Mouse (Mus musculus) forebrain, embryonic 11.5 days (tissue): ENCODE results near the gene Sdcbp2. TPM values are rescaled to one million over a fixed set of nuclear protein-coding genes. Genes with fewer than 3 reads are reported as not detected.
A peak's percentile ranks its signal among the peaks of the same experiment; 100 is the strongest.

Source experiments
- ATAC-seq: fragments of 200-750 bp; cut with Nextera tagmentation; replicated peaks from 2 replicates; pipeline ENCODE4 v1.8.0; 2017; ENCODE audit warnings: moderate TSS enrichment; ENCODE audit not compliant: low FRiP score
- DNase-seq: peaks from one replicate; pipeline ENCODE4 v3.0.0-alpha.2; 2017; ENCODE audit warnings: low spot score
- H3K27ac ChIP-seq: fragments of 300-500 bp; sonication (generic); 2 replicates; pipeline ENCODE4 v1.5.1; 2014; ENCODE audit warnings: low read depth, low read length
- H3K27me3 ChIP-seq: fragments of 300-500 bp; sonication (generic); 2 replicates; pipeline ENCODE4 v1.6.1; 2014; ENCODE audit warnings: mild to moderate bottlenecking, low read length, mixed read lengths; ENCODE audit not compliant: control insufficient read depth, insufficient read depth
- H3K36me3 ChIP-seq: fragments of 300-500 bp; sonication (generic); 2 replicates; pipeline ENCODE4 v1.6.1; 2014; ENCODE audit warnings: mild to moderate bottlenecking, low read length, moderate library complexity, mixed read lengths; ENCODE audit not compliant: control insufficient read depth, insufficient read depth
- H3K4me1 ChIP-seq: fragments of 300-500 bp; sonication (generic); replicated peaks from 2 replicates; pipeline ENCODE4 v1.6.1; 2014; ENCODE audit warnings: low read length, mixed read lengths; ENCODE audit not compliant: control insufficient read depth, insufficient read depth
- H3K4me2 ChIP-seq: fragments of 300-500 bp; sonication (generic); 2 replicates; pipeline ENCODE4 v1.6.1; 2014; ENCODE audit warnings: low read depth, mild to moderate bottlenecking, low read length, moderate library complexity, mixed read lengths; ENCODE audit not compliant: severe bottlenecking
- H3K4me3 ChIP-seq: fragments of 300-500 bp; sonication (generic); 2 replicates; pipeline ENCODE4 v1.5.1; 2014; ENCODE audit warnings: low read depth, low read length
- H3K9ac ChIP-seq: fragments of 300-500 bp; sonication (generic); 2 replicates; pipeline ENCODE4 v1.6.1; 2014; ENCODE audit warnings: low read length
- H3K9me3 ChIP-seq: fragments of 300-500 bp; sonication (generic); 2 replicates; pipeline ENCODE4 v1.6.1; 2016; ENCODE audit warnings: low read length, mixed read lengths; ENCODE audit not compliant: control insufficient read depth
- WGBS: fragments of 180-500 bp; shearing (Covaris S2); extraction: QIAGEN DNeasy Blood & Tissue Kit; methylation state at CpG from one replicate; pipeline ENCODE4 v1.1.7; 2014; 5-methylcytosine and 5-hydroxymethylcytosine counted together
- polyA plus RNA-seq: library from polyadenylated mRNA; unstranded; fragments of >200 nt; fragmentation: Nextera tagmentation; extraction: Ambion mirVana; gene quantifications from 2 replicates; pipeline ENCODE4 v1.2.1, GENCODE M21; 2014

Sdcbp2 gene
- polyA plus RNA-seq, 1 experiment from 2014 or later, result 0.44 TPM

DNA sequence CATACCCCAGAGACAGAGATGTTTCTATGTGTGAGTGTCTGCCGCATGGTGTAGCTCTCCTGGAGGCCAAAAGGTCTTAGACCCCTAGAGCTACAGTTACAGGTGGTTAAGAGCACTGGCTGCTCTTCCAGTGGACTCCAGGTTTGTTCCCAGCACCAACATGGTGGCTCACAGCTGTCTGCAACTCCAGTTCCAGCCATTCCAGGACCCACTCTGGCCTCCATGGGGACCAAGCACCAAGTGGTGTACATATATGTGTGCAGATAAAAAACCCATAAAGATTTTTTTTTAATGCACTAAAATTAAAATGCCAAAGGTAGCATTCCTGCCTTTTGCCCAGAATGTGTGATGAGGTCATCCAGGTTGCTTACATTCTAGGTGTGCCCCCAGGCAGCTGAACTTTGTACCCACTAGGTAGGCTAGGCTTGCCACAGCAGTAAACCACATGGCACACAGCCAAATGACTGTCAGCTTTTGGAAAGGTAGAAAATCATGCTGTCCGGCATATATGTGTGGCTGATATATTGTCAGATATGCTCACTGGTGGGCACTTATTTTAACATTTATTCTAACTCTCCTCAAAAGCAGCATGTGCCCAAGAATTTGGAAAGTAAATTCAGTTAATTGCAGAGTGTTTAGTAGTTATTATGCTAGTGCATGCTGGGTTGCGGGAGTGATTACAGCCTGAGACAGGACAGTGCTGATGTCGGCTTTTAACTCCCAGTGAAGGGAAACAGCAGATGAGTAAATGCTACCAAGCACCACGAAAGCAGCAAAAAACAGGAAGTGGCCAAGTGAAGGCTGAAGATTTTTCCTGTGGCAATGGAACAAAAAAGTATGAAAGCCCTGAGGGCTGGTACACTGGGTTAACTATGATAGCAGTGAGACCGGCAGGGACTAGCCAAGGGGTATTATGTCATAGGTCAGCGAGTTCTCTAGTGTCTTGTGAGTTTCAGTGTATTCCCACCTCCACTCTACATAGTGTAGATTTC lies 9.2 kb upstream of the Sdcbp2 start:
- DNase-seq (no peak), ATAC-seq (no peak)
- Histone ChIP-seq H3K27me3 (no peaks in the 10 kb centered on the region), H3K27ac (no peak overlapping the region), H3K4me2 (no peak overlapping the region), H3K9me3 (no peaks in the 10 kb centered on the region), H3K4me1 (no peaks in the 10 kb centered on the region), H3K9ac (no peak overlapping the region), H3K36me3 (peaks cover 2% of the 10 kb centered on the region), H3K4me3 (no peak overlapping the region)
- WGBS, result 92% methylated on average over 7 of the region's 7 CpGs

GRCm38 (mm10) chr2:151564006-151564405 lies 8.4 kb upstream of the Sdcbp2 start:
- 85% methylated on average over 1 of the region's 1 CpGs for WGBS
- Histone ChIP-seq H3K27ac (no peak overlapping the region), H3K27me3 (no peaks in the 10 kb centered on the region), H3K9me3 (no peaks in the 10 kb centered on the region), H3K36me3 (peaks cover 2% of the 10 kb centered on the region), H3K4me2 (no peak overlapping the region), H3K9ac (no peak overlapping the region), H3K4me3 (no peak overlapping the region), H3K4me1 (no peaks in the 10 kb centered on the region)
- ATAC-seq (no peak), DNase-seq (no peak)

DNA sequence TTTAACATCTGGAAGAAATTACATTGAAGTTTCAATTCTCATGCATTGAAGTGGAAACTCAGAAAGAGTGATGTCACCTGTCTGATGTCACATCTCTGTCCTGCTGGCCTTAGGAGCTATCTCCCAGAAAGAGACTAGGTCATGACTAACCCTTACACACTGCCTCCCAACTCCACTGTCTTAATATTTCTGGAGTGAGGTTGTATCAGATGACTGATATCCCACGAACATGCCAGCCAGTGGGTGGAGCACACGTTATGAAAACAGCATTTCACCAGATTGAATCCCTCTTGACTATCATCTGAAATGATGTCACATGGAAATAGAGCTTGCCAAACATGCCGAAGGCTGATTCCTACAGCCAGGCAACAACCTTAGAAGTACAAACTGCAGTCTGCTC lies 7.4 kb upstream of the Sdcbp2 start:
- H3K4me1 ChIP-seq, result no peaks in the 10 kb centered on the region
- WGBS, result 85% methylated on average over 3 of the region's 3 CpGs
- ATAC-seq, result no peak
- no peak overlapping the region for H3K4me2 ChIP-seq
- no peaks in the 10 kb centered on the region; the same call in none of the 2 replicates for H3K36me3 ChIP-seq
- no peak overlapping the region for H3K9ac ChIP-seq
- DNase-seq, result no peak
- no peaks in the 10 kb centered on the region for H3K9me3 ChIP-seq
- H3K27me3 ChIP-seq, result no peaks in the 10 kb centered on the region
- H3K27ac ChIP-seq, result no peak overlapping the region
- no peak overlapping the region for H3K4me3 ChIP-seq

- H3K27me3 ChIP-seq, result no peaks in the 10 kb centered on the region
- no peaks in the 10 kb centered on the region for H3K9me3 ChIP-seq
- DNase-seq (no peak), ATAC-seq (no peak)
- no peaks in the 10 kb centered on the region for H3K4me1 ChIP-seq
- no peak overlapping the region for H3K4me3 ChIP-seq
- no peak overlapping the region for H3K4me2 ChIP-seq
- no peak overlapping the region for H3K9ac ChIP-seq
- H3K36me3 ChIP-seq, result no peaks in the 10 kb centered on the region; the same call in 1 of the 2 replicates
- H3K27ac ChIP-seq, result no peak overlapping the region
- 88% methylated on average over 6 of the region's 6 CpGs for WGBS
Observed at GRCm38 (mm10) chr2:151566856-151567255, 5.6 kb upstream of the Sdcbp2 start.

- no peak for ATAC-seq
- Histone ChIP-seq H3K4me2 (no peak overlapping the region), H3K9ac (no peak overlapping the region), H3K27ac (no peak overlapping the region), H3K36me3 (no peaks in the 10 kb centered on the region), H3K4me1 (no peaks in the 10 kb centered on the region), H3K4me3 (no peak overlapping the region), H3K27me3 (no peaks in the 10 kb centered on the region), H3K9me3 (no peaks in the 10 kb centered on the region)
- no peak for DNase-seq
- 91% methylated on average over 2 of the region's 2 CpGs for WGBS
Observed at GRCm38 (mm10) chr2:151569452-151569851, 3.0 kb upstream of the Sdcbp2 start.

DNA sequence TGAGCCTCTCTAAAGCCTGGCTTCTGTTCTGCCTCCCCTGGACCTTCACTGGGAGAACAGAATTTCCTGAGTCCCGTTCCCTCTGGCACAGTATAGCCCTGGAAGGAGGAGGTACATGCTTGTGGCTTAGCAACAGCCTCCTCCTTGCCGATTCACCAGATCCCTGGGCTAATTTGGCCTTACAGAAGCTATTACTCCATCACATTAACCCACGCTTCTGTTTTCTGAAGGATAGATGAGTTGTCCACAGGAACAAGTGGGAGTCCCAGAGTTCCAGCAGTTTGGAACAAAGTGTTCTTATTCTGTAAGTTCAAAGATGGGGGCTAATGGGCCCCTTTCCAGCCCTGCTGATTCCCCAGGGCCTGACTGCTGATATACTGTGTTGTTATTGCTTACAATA lies 1.2 kb downstream of the Sdcbp2 start:
- Histone ChIP-seq H3K9ac (no peak overlapping the region), H3K36me3 (no peaks in the 10 kb centered on the region), H3K4me2 (no peak overlapping the region), H3K4me1 (no peaks in the 10 kb centered on the region; the same call in 1 of the 2 replicates), H3K27me3 (no peaks in the 10 kb centered on the region), H3K27ac (no peak overlapping the region), H3K4me3 (no peak overlapping the region), H3K9me3 (no peaks in the 10 kb centered on the region)
- ATAC-seq, result no peak
- 84% methylated on average over 3 of the region's 3 CpGs for WGBS
- DNase-seq, result no peak

DNA sequence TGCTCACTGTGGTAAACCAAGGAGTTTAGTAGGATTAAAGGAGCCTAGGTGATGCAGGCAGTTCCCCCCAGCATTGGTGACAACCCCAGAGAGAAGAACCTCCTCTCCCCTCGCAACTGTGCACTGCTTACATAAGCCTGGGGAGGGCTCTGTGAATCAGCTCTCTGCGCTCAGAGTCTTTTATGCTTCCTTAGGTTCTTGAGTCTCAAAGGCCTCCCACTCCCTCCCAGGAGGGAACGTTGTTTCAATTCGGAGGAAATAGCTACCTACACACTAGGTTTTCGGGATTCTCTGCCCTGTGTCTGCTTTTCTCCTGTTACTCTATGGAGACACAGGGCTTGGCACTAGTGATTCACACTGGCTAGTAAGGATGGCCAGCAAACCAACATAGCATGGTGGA lies 2.2 kb downstream of the Sdcbp2 start:
- no peaks in the 10 kb centered on the region for H3K27me3 ChIP-seq

DNA sequence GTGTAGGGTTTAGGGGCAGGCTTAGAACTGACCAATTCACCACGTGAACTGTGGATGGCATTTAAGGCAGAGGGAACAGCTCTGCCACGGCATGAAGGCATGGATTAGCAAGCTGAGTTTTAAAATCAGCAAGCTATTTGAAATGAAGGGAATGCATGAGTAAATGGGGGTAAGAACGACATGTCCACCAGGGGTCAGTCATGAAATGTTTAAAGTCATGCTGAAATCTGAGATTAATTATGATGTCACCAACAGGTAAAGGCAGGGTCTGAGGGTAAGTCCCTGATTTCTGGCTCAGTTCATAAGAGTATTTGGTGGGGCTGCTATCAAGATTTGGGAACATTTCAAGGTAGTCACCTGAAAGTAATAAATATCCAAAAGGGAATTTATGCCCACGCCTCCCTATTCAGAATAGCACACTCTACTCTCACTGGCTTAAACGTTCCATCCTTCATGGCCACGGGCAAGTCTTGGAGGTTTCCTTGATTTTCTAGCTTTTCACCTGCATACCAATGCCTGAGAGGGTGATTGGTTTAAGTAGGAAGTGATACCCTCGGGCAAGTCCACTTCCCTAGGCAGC lies 2.8 kb downstream of the Sdcbp2 start:
- Histone ChIP-seq H3K4me1 (no peaks in the 10 kb centered on the region; the same call in 1 of the 2 replicates), H3K4me3 (peak overlapping the region; percentile 29; the same call in 1 of the 2 replicates), H3K27me3 (no peaks in the 10 kb centered on the region), H3K4me2 (peak overlapping the region; percentile 68), H3K9ac (peak overlapping the region; percentile 56), H3K9me3 (no peaks in the 10 kb centered on the region), H3K27ac (no peak overlapping the region), H3K36me3 (no peaks in the 10 kb centered on the region)
- peak; percentile 19; the same call in 1 of the 2 replicates for ATAC-seq
- no peak for DNase-seq
- 25% methylated on average over 7 of the region's 7 CpGs for WGBS

More for the DNA sequence above, 2.2 kb downstream of the Sdcbp2 start:
- ATAC-seq (no peak), DNase-seq (no peak)
- Histone ChIP-seq H3K4me2 (no peak overlapping the region), H3K4me1 (no peaks in the 10 kb centered on the region; the same call in 1 of the 2 replicates), H3K36me3 (no peaks in the 10 kb centered on the region), H3K4me3 (no peak overlapping the region), H3K9me3 (no peaks in the 10 kb centered on the region), H3K27ac (no peak overlapping the region), H3K9ac (no peak overlapping the region)
- 64% methylated on average over 5 of the region's 5 CpGs for WGBS
